Mouse (Mus musculus): ENCODE data around the gene Ccdc51.

- TF ChIP-seq CTCF (IDR thresholded peaks at IDR 0.05; ENCODE audit: low read depth), result no peak
- no peak for TF ChIP-seq EP300 (IDR thresholded peaks at IDR 0.05; ENCODE audit: low read depth)
These were observed 31.2 kb upstream of the Ccdc51 start for GRCm38 (mm10) chr9:109051011-109051501.
